Mouse (Mus musculus): ENCODE data around the gene Gm7945. TPM values are rescaled to one million over a fixed set of nuclear protein-coding genes. Genes with fewer than 3 reads are reported as not detected.
"Not testable (repeated sequence)": the region's sequence is repeated elsewhere in the genome, so short reads cannot be mapped to it uniquely, and the experiment has no call there.

Gene Gm7945
- total RNA-seq (2021): not detected

GRCm38 (mm10) chr14:41386279-41386678 lies at the start of gene Gm7945:
Gene Gm7945, minus strand, starts transcription at chr14:41386379.
- intact Hi-C loops (cut with DNase I); DNase-seq (ENCODE audit: low spot score in 2 of 2): not testable (repeated sequence)

- DNase-seq (ENCODE audit: low spot score in 2 of 2): peak in 1 of 2 experiments; percentile 11
- intact Hi-C loops (cut with DNase I): not testable (repeated sequence)
Measured at GRCm38 (mm10) chr14:41425393-41426075, 39.4 kb upstream of the Gm7945 start.

GRCm38 (mm10) chr14:41424694-41425093 lies 38.5 kb upstream of the Gm7945 start:
- not testable (repeated sequence) for DNase-seq (ENCODE audit: low spot score in 2 of 2)

GRCm38 (mm10) chr14:41408181-41408580 lies 22.0 kb upstream of the Gm7945 start, which contains the start of gene Gm6482:
Gene Gm6482, minus strand, starts transcription at chr14:41408281.
- intact Hi-C loops (cut with DNase I); DNase-seq (ENCODE audit: low spot score in 2 of 2): not testable (repeated sequence)

More at GRCm38 (mm10) chr14:41424694-41425093, 38.5 kb upstream of the Gm7945 start:
- intact Hi-C loops (cut with DNase I): not testable (repeated sequence)

- intact Hi-C loops (cut with DNase I); DNase-seq (ENCODE audit: low spot score in 2 of 2): not testable (repeated sequence)
Measured at GRCm38 (mm10) chr14:41348309-41348708, 37.9 kb downstream of the Gm7945 start, which contains the start of gene Gm5798. Gene Gm5798, plus strand, starts transcription at chr14:41348609.

Other genes with a start within 250 kb of the Gm7945 start
- gene Mbl1, start 234.9 kb downstream of the Gm7945 start, total RNA-seq (2021): not detected
- not detected for gene Sftpd, start 201.2 kb downstream of the Gm7945 start, total RNA-seq (2021)
- under 1 TPM; 0.23 to 0.73 TPM for gene Gm2832, start 107.6 kb downstream of the Gm7945 start, total RNA-seq (2021)
- not detected for gene Gm5798, start 37.8 kb downstream of the Gm7945 start, total RNA-seq (2021)
- gene Gm6482, start 21.9 kb upstream of the Gm7945 start, total RNA-seq (2021): not detected
- not detected for gene Gm7954, start 67.1 kb upstream of the Gm7945 start, total RNA-seq (2021)
- gene Gm3486, start 103.1 kb upstream of the Gm7945 start, total RNA-seq (2021): not detected
- not detected for gene Gm7970, start 169.2 kb upstream of the Gm7945 start, total RNA-seq (2021)
- under 1 TPM; 0.37 to 0.94 TPM for gene 1700049E17Rik2, start 186.8 kb upstream of the Gm7945 start, total RNA-seq (2021)
- gene Gm3072, start 238.2 kb upstream of the Gm7945 start, total RNA-seq (2021): not detected